Mouse (Mus musculus) 3T3-L1 (cell line): ENCODE data around the gene Raver1.
A peak's percentile ranks its signal among the peaks of the same experiment; 100 is the strongest.

ENCODE experiments used
- DNase-seq: peaks from one replicate; pipeline ENCODE4 v3.0.0-alpha.2; 2015; ENCODE audit warnings: low read depth, low spot score

Raver1 gene

DNA sequence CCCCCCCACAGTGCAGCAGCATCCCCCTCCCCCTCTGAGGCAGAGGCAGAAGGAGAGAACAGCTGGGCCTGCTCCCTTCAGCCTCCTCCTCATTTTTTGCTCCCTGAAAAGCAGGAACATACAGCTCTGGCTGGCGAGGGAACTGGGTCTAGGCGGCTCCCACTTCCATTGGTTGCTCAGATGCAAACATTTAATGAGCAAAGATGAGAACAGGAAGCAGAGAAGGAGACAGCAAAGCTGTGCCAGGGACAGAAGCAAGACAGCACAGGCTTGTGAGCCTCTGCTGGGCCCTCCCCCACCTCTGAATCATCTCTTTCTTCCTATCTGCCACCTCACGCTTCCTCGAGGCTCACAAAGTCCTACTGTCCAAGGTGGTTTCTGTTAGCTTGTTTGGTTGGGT, 50.5 kb downstream of the Raver1 start:
- peak; percentile 34 for DNase-seq

DNA sequence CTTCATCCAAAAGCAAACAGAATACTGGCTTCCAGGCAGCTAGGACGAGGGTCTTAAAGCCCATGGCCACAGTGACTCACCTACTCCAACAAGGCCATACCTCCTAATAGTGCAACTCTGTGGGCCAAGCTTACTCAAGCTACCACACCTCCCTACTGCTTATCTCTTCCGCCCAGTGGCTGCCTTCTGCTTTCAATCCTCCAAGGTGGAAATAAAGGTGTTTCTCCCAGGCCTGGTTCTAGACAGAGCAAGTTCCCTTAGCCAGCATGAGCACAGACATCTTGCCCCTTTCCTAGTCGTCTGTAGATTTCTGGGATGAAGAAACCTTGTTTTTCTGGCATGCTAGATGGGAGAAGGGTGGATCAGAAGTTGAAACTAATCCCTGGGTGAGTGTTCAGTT, 52.0 kb downstream of the Raver1 start:
- DNase-seq, result no peak

DNA sequence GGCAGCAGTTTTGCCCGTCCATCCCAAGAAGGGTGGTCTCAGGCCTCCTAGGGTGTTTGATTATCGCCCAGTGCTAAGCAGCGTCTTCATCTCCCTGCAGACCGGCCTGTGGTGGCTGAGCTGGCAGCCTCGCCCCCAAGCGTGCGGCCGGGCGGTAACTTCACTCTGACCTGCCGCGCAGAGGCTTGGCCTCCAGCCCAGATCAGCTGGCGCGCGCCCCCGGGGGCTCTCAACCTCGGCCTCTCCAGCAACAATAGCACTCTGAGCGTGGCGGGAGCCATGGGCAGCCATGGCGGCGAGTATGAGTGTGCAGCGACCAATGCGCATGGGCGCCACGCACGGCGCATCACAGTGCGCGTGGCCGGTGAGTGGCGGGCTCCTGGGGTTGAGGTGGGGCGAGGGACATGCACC, 54.3 kb downstream of the Raver1 start:
- no peak for DNase-seq

DNA sequence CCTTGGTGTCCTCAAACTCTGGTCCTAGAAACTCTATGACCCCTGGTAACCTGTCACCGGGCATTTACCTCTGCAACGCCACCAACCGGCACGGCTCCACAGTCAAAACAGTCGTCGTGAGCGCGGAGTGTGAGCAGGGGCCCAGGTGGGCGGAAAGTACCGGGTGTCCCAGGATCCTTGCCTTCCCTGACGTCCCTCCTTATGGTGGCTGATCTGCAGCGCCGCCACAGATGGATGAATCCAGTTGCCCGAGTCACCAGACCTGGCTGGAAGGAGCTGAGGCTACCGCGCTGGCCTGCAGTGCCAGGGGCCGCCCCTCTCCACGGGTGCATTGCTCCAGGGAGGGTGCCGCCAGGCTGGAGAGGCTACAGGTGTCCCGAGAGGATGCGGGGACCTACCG, 55.1 kb downstream of the Raver1 start:
- DNase-seq, result no peak

DNA sequence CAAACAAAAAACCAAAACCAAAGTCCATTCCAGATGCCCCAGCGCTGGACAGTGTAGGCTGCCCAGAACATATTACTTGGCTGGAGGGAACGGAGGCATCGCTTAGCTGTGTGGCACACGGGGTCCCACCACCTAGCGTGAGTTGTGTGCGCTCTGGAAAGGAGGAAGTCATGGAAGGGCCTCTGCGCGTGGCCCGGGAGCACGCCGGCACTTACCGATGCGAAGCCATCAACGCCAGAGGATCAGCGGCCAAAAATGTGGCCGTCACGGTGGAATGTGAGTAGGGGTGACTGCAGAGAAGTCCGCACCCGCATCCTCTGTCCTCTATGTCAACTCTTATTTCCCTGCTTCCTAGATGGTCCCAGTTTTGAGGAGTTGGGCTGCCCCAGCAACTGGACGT, 55.6 kb downstream of the Raver1 start:
- DNase-seq, result no peak

DNA sequence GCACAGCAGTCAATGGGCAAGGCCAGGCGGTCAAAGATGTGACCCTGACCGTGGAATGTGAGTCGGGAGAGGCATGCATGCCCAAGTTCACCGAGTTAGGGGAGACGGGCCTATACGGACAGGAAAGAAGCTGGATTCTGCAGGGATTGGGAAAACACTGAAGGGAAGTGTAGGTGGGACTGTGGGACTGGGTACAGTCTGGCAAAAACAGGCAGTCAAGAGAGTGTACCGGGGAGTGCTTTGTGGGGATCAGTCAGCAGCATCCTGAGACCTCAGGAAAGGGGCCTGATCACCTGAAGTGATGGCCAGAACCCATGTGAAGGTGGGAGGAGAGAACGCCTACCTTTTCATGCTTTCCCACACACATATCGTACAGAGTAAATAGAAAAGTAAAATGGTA, 56.2 kb downstream of the Raver1 start:
- no peak for DNase-seq

DNA sequence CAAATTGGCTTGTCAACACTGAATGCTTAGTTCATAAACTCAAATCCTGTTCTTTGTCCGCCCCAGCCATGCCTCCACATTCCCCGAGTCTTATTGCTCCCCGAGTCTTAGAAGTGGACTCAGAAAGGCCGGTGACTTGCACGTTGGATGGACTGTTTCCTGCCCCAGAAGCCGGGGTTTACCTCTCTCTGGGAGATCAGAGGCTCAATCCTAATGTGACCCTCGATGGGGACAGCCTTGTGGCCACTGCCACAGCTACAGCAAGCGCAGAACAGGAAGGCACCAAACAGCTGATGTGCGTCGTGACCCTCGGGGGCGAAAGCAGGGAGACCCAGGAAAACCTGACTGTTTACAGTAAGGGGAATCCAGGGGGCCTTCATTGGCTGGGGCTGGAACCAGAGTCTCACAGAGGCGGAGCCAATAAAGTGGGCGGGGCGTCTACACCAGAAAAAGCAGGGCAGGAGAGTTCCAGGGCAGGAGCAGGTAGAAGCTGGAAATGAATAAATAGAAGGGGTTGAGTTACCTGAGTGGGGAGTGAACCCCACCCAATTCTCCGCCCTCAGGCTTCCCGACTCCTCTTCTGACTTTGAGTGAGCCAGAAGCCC, 57.2 kb downstream of the Raver1 start:
- no peak for DNase-seq

DNA sequence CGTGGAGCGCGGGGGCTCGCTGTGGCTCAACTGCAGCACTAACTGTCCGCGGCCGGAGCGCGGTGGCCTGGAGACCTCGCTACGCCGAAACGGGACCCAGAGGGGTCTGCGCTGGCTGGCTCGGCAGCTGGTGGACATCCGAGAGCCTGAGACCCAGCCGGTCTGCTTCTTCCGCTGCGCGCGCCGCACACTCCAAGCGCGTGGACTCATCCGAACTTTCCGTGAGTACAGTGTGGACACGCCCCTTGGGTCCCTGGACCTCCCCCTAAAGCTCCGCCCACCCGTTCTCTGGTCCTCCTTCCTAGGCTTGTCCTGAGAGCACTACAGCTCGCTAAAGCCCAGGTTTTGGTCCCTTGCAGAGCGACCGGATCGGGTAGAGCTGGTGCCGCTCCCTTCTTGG, 58.7 kb downstream of the Raver1 start:
- DNase-seq, result peak; percentile 94

DNA sequence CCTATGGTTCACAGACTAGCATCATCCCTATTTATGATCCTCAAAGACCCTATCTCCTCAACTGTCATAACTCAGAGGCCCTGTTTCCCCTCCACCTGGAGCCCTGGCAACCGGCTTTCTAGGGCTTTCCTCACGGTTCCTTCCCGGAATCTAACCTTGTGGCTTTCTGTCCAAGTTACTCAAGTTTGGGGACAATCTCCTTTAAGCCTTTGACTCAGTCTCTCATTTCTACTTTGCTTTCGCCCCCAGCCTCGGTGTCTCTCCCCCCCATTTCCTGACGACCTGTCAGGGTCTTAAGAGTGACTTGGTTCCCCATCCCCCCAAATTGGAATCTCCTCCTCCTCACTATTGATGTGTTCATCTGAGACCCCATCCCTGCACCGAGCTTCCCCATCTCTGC, 59.3 kb downstream of the Raver1 start:
- no peak for DNase-seq

DNA sequence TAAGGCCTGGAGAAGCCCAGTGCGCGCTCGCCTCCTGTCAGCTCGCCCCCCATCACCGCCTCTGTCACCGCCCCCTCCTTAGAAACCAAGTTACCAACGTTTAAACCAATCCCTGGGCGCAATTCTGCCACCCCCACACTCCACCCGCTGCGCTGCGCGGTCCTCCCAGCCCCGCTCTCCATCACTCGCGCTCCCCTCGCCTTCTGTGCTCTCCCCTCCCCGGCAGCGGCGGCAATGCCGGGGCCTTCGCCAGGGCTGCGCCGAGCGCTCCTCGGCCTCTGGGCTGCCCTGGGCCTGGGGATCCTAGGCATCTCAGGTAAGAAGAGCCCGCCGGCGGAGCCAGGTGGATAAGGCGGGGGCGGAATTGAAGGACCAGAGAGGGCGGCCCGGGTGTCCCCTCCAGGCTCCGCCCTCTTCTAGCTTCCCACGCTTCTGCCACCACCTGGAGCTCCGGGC, 59.9 kb downstream of the Raver1 start, which contains the start of gene Icam5:
Gene Icam5 (plus strand): TSS at position 178 of the 456 bp plus-strand sequence.
- peak; percentile 45 for DNase-seq

DNA sequence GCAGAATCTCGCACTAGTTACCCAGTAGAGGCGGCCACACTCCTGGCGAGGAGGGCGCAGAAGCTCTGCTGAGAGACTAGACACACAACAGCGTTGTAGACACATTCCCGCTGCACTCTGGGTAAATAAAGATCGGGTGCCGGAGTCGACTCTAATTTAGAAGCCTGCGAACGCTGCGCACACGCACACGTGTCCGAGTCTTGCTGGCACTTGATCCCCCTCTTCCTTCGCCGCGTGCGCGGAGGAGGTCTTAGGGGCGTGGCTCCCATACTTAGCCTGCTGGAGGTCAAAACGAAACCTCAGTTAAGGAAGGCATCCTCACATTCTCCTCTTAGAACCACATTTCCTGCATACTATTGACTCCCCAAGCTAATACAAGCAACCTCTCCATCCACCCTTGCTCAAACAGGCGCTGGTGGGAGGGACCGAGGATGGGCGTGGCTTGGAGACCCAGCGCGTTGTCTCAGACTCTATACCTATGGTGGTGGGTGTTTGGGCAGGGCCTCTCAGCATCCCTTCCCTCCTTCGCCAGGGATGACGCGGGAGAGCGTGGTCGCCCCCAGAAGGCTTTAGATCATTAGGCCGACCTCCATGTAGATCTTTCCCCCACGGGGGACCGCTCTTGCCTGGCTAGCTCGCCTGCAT, 60.4 kb downstream of the Raver1 start:
- DNase-seq, result peak; percentile 84

DNA sequence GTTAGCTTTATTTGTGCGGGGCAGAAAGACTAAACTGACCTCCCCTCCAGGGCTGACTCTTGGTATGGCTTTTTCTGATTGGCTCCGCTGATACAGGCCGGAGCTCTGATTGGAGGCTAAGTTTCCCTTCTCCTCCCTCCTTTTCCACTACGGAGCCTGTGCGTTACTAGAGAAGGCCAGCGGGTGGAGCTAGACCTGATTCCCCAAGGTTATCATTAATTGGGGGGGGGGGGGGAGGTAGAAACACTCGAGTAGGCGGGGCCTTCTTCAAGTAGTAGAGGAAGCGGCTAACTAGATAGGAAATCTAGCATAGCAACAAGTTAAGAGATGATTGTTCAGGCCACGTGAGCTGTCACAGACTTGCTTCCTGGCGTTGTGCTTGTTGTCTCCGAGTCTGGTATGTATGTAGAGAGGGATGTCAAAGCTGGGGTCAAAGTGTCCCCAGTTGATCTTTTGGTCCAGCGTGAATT, 61.0 kb downstream of the Raver1 start:
- peak; percentile 97 for DNase-seq

DNA sequence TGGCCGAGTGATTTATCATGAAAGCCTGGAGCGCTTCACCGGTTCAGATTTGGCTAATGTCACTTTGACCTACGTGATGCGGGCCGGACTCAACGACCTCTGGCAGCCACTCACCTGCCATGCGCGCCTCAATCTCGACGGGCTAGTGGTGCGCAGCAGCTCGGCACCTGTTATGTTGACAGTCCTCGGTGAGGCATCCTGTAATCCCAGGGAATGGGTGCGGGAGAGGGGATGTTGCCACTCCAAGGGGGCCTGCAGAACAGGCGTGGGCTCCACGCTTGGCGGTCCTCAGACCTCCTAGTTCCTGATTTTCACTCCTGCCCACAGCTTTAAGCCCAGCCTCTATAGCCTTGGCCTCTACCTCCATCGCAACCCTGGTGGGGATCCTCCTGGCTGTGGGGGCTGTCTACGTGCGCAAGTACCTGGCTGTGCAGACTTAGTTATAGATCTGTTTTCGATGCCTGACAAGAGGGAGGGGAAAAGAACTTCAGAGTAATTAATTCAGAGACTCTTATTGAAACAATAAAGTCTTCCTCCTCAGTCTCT, 61.7 kb downstream of the Raver1 start:
- no peak for DNase-seq

DNA sequence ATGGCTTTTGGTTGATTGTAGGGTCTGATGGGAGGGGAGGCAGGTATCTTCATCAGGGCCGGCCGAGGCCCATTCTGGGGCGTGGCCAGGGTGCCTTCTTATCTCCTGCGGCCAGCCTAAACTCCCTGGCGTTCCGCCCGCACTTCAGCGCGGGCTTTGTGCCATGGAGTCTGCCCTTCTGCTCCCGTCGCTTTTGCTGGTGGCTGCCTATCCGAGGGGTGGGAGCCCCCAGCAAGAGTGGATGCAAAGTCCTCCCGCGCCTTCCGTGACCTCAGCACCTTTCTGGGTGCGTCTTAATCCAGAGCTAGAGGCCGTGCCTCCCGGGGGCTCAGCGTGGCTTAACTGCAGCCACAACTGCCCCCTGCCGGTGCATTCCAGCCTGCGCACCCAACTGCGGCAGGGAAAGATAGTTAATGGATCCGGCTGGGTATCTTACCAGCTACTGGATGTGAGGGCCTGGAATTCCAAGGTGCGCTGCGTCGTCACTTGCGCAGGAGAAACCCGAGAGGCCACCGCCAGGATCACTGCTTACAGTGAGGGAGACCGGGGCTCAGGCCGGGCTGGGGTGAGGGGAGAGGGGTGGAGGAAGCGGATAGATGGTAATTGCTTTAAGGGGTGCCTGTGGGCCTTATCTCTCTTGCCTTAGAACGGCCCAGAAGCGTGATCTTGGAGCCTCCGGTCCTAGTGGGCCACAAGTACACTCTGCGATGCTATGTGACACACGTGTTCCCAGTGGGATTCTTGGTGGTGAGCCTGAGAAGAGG, 62.3 kb downstream of the Raver1 start, which contains the start of gene Icam4:
Gene Icam4 (plus strand): TSS at position 83 of the 764 bp plus-strand sequence.
- DNase-seq, result peak; percentile 49

DNA sequence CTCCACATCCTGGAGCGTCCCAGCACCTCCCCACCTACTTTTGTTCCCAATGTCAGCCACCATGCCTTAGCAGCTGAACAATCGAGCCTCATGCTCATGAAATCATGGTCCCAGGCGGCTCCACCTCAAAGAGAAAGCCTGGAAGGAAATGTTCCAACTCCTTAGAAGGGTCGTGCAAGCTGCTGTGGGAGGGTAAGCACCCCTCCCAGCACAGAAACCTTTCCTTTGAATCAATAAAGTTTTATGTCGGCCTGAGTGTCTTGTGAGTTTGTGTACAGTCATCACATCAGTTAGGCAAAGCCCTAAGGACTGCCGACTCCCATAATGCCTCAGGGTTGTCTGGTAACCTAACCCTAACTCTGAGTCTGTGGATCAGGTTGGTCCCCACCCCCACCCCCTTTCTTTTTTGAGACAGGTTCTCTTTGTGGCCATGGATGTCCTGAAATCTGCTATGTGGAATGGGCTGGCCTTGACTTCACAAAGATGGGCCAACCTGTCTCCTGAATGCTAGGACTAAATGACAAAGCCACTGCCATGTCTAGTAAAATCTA, 63.2 kb downstream of the Raver1 start:
- DNase-seq, result no peak

DNA sequence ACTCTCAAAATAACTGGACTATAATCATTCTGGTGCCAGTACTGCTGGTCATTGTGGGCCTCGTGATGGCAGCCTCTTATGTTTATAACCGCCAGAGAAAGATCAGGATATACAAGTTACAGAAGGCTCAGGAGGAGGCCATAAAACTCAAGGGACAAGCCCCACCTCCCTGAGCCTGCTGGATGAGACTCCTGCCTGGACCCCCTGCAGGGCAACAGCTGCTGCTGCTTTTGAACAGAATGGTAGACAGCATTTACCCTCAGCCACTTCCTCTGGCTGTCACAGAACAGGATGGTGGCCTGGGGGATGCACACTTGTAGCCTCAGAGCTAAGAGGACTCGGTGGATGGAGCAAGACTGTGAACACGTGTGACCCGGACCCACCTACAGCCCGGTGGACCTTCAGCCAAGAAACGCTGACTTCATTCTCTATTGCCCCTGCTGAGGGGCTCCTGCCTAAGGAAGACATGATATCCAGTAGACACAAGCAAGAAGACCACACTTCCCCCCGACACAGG, 64.0 kb downstream of the Raver1 start:
- no peak for DNase-seq

DNA sequence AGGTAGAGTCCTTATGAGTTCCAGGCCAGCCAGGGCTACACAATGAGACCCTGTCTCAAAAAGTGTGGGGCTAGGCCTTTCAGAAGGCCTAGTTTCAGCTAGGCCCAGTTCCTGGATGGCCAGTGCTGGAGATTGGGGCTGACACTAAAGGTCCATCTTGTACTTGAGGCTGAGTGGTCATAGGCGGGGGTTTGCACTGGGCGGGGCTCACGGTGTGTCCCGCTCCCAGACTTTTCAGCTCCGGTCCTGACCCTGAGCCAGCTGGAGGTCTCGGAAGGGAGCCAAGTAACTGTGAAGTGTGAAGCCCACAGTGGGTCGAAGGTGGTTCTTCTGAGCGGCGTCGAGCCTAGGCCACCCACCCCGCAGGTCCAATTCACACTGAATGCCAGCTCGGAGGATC, 65.0 kb downstream of the Raver1 start:
- no peak for DNase-seq

DNA sequence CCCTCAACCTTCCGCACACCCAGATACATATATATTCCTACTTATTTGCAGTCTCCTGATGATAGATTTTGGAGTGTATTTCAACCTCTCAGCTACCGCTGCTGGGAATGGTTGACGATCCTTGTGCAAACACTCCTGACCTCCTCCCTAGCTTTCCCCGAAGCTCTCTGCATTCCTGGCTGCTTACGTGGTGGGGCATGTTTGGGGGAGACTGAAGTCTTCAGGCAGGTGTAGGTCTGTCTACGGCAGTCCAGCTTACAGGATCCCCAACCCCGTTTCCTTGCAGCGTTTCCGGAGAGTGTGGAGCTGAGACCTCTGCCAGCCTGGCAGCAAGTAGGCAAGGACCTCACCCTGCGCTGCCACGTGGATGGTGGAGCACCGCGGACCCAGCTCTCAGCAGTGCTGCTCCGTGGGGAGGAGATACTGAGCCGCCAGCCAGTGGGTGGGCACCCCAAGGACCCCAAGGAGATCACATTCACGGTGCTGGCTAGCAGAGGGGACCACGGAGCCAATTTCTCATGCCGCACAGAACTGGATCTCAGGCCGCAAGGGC, 66.5 kb downstream of the Raver1 start:
- DNase-seq, result no peak
